Mouse (Mus musculus) layer of hippocampus, postnatal 36 days (tissue): ENCODE data around the gene Slc25a27. TPM values are rescaled to one million over a fixed set of nuclear protein-coding genes. Genes with fewer than 3 reads are reported as not detected.
A peak's percentile ranks its signal among the peaks of the same experiment; 100 is the strongest.

Experiments
- DNase-seq, 2 experiments: peaks; one replicate each; pipeline ENCODE4 v3.0.0; 2022
- total RNA-seq, 2 experiments: library from RNA; stranded (reverse); gene quantifications; 2 replicates each; pipeline ENCODE4 v1.2.3; 2021

The Slc25a27 gene
- total RNA-seq: 10 to 100 TPM; 35.1 to 41.0 TPM

DNA sequence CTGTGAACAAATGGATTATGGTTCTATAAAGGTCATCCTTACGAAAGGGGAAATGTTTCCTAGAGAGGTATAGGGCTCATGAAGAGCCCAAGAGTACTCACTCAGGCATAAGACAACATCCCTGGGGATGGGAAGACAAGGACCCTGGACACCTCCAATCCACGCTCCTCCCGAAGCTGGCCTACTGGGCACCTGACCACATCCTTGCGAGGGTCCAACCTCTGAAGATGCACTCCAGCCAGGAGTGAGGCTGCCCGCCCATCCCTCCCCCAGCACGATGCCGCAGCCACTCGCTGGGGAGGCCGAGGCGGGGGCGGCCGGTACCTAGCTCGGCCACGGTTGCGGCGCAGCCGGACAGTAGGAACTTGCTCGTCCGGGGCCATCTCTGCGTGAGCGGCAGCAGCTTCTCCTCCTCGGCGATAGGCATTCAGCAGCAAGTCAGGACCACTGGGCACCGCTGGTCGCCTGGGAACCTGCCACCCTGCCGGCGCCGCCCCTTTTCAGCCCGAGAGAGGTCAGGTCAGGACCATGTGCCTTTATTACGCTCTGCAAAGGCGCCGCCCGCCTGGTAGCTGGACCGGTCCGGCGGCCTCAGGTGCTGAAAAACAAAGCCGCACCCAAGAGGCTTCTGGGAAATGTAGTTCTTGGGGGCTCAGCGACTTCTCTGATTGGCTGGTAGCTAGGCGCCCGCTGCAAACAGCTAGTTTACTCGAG is at the start of gene Slc25a27:
Gene Slc25a27, minus strand, starts transcription at position 639 of the 714 bp plus-strand sequence.
- DNase-seq: peak; percentile 85 to 88

DNA sequence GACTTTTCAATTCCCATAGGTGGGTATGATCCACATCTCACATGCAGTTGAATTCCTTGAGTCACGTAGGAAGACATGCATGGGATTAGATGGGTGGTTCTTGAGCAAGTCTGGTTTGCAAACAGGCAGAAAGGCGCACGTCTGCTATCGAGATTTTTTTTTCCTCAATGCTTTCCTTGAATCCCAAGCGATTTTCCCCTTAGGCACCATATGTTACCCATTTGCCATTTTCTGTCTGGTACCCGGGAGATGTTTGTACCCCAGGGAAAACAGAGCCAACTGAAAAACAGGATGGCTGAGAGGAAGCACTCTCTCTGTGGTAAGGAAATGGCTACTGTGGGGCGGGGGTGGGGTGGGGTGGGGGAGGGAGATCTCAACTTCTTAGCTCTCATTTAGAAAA is 49.6 kb upstream of the Slc25a27 start:
- DNase-seq: no peak

DNA sequence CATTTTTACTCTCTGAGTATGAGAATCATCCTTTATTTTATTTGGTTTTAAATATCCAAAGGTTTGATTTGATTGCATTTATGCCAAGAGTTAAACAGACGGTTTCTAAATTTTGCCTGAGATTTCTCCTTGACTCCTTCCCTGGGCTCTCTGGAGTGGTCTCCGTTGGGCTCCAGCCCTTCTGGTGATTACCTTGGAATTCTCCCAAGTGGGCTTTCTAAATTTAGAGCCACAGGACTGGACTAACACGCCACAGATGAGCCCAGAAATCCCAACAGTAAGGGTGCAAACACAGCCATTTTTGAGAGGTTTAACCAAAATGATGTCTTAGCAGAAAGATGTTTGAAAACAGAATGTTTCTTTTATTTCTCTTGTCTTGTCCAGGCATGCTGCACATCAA is 47.2 kb upstream of the Slc25a27 start:
- DNase-seq: no peak

DNA sequence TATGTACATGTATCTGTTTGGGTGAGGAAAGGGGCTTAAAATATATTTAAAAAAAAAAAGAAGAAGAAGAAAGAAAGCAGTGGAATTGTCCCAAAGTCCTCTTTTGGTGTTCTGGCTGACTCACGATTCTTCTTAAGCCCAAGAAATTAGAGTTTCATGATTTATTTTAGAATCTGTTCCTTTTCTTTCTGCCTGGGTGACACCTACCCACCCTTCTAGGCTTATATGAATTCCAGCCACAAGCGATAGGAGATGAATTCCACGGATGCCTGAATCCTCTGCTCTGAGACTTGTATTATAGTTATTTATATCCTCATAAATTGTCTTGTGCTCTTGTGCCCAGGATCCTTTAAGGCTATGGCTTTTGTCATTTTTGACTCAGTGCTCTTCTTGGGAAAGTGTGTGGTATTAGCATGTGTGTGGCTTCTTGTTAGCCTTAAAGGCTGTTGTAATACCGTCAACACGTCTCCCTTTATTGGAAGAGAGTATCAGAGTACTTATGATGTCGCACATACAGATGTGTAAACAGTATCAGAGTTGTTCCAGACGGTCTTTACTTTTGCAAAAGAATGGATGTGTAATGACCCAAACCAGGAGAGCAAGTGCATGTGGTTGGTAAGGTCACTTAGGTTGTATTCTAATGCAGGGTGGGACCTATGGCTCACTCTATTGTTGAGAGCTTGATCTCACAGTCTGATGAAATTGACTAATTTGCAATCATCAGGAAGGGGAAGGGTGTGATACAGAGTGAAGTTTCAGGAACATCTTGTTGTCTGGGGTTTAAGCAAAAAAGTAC is 44.7 kb upstream of the Slc25a27 start:
- DNase-seq: no peak

DNA sequence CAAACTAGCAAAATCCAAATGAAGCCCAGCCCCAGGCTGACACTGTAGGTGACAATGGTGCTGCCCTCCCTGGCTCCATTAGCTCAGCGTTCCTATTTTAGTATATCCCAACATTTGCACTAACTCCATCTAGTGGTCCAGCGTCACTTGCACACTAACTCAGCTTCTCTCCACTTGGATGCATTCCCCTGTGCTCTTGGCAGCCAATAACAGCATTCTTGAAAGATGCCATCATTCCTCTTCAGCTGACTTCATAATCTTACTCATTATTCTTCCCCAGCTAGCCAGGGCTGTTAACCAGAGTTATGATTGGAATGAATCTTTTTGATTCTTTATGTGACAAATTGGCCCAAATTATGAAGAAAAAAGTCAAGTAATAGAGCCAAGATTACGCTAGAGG is 40.2 kb upstream of the Slc25a27 start:
- no peak for DNase-seq

DNA sequence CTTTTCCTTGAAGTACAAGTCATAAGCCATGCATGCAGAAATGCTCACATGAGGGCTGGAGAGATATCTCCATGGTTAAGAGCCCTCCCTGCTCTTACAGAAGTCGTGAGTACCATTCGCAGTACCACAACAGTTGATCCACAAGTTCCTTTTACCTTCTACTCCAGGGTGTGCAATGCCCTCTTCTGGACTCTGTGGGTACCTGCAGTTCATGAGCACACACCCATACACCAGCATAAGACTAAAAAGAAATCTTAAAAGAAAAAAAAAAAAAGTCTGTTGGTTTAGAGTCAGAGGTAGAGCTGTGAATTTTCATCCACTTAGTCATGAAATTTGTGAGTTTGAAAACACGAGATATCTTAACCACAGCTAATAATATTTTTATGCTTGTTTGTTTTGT is 39.7 kb upstream of the Slc25a27 start:
- no peak for DNase-seq

DNA sequence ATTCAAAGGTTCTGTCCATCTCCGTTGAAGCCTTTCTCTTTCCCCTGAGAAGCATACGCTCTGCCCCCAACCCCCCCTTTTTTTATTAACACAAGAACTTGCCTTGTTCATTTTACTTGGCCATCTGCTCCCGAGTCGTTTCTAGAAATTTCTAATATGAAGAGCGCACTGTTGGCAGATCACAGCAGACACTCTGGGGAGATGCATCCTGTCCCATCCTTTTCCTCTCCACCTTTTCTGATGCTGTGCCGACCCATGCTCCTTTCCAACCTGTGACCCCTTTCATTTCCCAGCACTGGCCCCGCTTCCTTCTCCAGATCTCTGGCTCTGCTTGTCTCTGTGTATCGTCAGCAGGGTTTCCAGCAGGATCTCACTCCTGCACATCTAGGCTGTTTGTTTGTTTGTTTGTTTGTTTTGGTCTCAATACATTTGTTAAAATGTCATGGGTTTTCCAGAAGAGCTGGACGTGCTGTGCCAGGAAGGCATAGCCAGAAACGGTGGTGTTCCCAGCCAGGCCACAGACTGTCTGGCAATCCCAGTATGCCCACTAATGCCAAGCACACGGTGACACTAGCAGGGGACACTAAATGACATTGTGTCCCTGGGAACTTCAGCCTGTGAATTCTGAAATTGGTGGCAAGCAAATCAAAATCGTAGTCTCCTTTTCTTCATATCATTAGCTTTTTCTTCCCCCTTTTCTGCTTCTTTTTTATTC is 37.4 kb upstream of the Slc25a27 start:
- no peak for DNase-seq

DNA sequence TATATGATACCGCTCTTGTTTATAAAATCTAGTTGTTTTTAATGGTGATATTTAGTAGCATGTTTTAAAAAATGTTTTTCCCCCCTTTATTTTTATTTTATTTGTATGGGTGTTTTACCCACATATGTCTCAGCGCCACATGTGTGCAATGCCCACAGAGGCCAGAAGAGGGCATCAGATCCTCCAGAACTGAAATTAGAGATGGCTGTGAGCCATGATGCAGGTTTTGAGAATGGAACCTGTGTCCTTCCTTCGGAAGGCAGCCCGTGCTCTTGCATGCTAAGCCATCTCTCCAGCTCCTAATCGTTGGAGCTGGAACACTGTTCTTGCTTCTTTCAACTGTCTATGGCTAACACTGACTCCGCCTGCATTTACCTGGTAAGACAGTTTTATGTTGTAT is 34.0 kb upstream of the Slc25a27 start:
- DNase-seq: peak; percentile 19 to 24

DNA sequence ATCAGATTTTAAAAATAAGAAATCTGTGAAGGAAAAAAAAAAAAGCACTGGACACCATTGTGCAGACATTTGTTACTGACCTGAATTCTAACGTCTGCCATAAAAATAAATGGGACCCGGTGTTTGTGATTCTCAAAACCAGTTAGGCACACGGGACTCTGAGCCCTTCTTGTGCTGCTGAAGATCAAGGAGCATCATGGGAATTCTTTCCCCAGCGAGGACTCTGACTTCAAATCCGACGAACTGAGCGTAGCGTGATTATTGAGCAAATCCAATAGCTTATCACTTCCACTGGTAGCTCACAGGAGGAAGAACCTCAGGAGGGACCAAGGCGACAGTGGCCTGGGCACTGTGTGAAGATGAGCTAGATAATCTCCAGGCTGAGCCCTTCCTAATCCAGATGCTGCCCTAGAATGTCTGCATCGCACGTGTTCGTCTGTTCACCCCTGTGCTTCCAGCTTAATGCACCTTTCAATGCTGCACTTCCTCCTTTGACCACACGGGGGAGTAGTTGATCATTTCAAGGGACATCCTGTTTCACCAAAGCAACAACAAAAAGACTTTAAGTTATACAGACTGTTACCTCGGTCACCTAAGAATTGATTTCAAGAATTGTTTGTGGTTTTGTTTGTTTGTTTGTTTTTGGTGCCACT is 32.1 kb upstream of the Slc25a27 start:
- peak; percentile 48 to 75 for DNase-seq

DNA sequence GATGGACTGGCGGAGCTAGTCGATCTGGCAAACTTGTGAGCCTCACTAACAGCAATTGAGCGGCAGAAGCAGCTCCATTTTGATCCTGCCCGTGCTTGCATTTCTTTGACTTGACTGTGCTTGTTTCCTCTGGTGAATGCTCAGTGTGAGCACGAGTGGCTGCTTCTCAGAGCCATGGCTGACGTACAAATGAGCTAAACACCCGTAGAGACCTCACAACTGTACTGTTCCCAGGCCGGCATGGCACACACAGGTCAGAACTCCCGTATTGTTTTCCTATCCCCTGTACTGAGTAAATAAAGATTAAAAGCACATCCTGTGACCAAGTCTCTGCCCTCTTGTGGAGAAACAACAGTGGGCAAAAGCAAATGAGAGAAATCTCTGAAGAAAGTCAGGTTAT is 22.6 kb upstream of the Slc25a27 start:
- no peak for DNase-seq

DNA sequence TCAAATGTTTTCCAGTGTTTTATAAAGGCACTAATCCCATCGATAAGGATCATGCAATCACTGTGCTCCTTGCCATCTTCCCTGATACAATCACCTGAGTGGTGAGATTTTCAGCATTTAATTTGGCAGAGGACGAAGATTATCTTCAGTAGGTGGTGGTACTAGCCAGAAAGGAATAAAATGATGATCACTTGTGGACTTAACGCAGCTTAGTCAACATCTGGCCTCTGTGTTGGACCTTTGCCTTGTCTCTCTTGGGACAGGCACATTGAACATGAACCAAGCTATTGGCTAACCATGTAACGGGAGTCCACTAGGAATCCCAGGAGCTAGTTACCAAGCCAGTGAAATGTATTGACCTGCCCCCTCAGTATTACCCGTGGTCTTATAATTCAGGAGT is 17.6 kb upstream of the Slc25a27 start:
- no peak for DNase-seq

DNA sequence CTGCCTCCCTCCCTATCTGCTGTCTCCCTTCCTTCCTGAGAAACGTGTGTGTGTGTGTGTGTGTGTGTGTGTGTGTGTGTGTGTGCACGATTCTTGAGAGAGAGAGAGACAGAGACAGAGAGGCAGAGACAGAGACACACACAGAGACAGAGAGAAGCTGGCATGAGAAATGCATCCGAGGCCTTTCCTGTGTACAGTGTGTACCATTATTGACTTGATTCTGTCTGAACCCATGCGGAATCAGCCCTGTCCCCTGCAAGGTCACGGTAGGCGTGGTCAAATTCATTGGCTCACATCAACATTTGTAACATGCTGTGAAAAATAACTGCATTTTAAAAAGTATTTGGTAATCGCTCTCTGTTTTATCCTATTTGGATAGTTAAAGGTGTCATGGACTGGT is 17.1 kb upstream of the Slc25a27 start:
- no peak for DNase-seq

DNA sequence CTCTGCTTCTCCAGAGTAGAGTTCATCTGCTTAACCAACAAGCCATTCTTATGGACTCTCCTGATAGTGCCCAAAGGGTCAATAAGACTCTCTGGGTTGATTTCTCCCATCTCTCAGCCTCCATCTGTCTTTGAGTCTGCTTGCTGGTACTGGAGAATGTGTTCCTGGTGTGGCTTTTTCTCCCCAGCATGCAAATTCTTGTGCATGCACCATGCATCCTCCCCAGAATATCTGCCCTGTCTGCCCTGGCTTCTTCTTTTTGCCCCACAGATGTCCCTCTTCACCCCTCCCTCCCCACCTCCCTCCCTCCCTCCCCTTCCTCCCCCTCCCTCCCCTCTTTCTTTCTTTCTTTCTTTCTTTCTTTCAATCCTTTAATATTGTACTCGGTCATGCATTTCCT is 10.3 kb upstream of the Slc25a27 start:
- DNase-seq: no peak

DNA sequence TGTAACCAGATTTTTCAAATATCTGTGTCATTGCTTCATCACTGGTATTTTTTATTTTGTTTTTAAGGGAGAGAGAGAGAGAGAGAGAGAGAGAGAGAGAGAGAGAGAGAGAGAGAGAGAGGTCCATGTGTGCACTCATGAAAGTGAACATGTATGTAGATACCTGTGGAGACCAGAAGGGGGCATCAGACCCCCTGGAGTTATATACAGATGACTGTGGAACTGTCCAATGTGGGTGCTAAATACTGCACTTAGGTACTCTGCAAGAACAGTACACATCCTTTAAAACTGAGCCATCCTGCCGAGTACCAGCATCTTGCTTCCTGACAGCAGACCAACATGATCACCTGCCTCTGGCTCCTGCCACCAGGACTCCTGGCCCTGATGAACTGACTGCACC is 9.2 kb upstream of the Slc25a27 start:
- no peak for DNase-seq

DNA sequence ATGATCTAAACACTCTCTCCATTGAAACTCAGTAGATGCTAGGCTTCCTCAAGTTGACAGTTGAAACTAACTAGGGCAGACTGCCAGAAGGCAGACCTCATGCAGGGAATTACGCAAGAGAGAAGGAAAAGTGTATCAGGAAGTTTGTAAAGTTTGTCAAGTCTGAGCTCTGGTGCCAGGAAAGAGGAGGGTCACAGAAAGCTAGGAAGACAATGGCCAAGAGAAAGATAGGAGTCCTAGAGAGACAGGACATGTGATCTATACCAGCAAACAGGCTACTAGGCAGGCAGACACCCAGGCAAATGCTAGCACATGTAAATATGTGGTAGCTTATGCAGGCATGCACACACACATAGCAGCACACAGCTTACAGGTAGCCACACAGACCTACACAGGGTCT is 8.2 kb upstream of the Slc25a27 start:
- no peak for DNase-seq

DNA sequence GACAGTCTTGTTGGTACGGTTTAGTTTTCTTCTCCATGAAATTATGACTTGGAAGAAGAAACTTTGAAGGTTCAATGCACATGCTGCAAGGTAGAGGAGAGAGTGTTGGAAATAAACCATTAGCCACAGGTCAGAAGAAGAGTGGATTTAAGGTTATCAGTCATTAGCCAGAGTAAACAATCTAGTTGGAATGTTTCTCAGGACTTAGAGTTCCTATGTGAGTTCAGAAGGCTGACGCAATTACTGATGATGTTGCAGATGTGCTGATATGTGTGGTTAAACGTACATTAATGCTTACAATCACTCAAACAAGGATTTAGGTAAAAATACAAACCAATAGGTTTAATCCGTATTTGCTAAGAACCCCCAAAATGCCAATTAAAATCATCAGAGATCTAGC is 4.9 kb upstream of the Slc25a27 start:
- no peak for DNase-seq

DNA sequence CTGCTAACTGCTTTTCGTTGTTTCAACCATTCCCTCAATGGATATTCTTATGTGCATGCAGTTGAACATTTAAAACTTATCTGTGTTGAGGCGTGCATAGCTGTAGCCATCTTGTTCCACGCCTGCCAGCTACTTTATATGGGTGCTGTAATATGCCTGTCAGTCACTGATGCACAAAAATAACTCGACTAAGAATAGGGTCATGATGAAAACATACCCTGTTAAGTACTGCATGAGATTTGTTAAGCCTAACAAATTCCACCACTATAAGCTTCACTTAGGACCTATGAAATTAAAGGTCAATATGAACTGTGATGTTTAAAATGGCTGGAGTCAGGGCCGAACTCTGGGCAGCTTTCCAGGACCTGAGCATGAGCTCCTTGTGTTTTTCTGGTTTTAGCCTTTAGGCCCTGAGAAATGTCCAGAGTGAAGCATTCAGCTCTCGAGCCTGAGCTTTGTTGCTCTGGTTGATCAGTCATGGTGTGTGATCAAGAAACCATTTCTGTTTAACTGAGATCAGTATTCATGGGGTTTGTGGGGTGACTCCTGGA is 2.2 kb upstream of the Slc25a27 start:
- DNase-seq: no peak

DNA sequence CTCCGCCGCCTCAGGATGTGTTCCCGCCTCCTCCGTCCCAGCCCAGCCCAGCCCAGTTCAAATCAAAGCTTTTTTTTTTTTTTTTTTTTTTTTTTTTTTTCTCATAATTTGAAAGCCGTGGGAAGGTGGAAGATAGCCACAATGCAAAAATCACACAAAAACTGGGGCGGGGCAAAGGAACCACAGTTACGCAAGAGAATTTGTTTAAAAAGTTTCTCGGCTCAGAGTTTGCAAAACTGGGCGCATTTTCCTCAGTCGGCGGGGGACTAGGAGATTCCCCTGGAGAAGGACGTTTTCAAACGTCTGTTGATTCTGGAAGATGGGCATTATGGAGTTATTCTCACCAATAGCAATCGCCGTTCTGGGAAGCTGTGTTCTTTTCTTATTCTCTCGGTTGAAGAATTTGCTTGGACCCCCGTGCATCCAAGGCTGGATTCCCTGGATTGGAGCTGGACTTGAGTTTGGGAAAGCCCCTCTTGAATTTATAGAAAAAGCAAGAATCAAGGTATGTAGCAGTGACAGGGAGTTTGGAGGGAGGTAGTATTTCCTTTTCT is 353 bp upstream of the Slc25a27 start, which contains the start of gene Cyp39a1:
Gene Cyp39a1, plus strand, starts transcription at position 136 of the 554 bp plus-strand sequence.
- no peak for DNase-seq

DNA sequence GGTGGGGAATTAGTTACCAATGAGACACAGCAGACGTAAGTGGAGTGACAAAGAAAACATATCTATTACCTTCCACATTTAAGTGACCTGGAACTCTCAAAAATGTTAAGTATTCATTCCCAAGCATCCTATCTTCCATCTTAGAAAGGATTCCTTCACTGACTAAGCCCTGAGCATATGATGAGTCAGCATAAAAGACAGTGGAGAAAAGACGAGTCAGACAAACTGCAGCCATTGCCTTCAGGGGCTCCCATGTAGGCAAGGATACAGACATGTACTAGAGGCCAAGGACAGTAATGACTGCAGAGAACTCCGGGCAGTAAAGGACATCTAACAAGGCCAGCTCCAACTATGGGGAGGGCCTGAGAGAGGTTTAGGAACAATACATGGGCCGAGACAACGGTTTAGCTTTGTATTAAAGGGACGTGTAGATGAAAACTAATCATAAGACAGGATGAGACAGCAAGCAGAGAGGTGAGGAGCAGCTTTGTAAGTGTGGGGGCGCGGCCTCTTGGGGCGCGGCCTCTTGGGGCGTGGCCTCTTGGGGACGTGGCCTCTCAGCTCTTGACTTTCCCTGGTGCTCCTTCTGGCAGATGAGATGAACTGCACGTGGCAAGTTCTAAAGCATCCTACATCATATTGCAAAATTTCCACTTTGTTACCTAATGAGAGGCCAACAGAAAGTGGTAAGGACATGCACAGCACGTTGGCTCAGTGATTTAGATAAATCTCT is 15.5 kb downstream of the Slc25a27 start:
- no peak for DNase-seq

DNA sequence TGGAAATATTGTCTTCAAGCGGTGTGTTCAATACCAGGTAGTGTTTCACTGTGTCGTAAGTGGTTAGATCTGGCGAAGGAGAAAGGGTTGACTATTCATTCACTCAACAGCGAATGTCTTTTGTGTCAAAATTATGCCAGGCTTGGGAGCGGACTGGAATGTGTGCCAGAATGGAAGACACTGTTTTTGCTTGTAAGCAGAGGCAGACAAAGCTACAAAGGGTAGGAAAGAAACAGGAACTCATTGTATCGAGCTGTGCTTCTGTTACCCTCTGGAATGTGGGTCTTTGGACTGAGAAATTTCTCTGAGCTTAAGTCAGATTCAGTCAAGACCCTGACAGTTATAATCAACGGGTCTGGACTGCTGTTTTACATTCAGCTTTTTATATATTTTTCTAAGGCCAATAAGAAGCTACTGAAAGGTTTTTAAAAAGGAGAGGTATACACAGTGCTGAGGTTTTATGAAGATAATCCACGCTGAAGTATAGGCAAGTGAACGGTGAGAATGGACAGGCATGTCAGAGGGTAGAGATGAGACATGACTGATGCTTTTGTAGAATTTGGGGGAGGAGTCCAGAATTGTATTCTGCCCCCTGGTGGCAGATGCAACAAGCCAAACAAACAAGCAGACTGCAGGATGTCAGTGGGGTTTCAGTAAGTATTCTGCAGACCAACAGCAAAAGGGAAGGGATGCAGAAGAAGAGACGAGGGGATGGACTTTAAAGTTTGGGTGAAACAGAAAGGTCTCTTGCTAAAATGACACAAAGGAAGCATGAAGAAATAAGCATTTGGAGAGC is 17.2 kb downstream of the Slc25a27 start:
- DNase-seq: no peak

DNA sequence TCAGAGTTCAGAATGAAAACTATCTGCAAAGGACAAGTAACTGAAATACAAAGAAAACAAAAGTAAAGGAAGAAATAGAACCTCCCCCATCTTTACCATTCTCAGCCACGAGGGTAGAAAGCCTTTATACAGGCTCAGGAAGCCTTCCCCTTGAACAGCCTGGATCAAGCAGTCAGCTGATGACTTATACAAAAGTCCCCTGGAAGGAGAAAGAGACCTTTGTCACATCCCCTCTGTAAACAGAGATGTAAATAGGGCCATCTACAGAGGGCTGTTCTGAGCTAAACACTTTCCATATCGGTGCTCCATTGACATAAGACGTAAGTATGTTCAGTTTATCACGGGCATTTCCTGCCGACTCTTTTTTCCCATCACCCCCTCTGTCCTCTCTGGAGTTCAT is 20.1 kb downstream of the Slc25a27 start:
- DNase-seq: no peak
